Mouse (Mus musculus) myocyte (in vitro differentiated cells): ENCODE measurements around the gene Unc119.

Source experiments
- CEBPB ChIP-seq: IDR thresholded peaks from 2 replicates; pipeline ENCODE4 v1.6.1; 2011; ENCODE audit warnings: mild to moderate bottlenecking, moderate library complexity; ENCODE audit not compliant: poor library complexity, insufficient read depth, severe bottlenecking
- E2F4 ChIP-seq: IDR thresholded peaks from one replicate; pipeline ENCODE4 v1.6.1; 2011; ENCODE audit warnings: mild to moderate bottlenecking, control low read depth, moderate library complexity; ENCODE audit not compliant: insufficient read depth
- MAX ChIP-seq: IDR thresholded peaks from one replicate; pipeline ENCODE4 v1.6.1; 2011; ENCODE audit warnings: low read depth, mild to moderate bottlenecking, control low read depth
- MYOG ChIP-seq, 3 experiments: IDR thresholded peaks; one replicate each; pipeline ENCODE4 v1.6.1; 2011; ENCODE audit warnings: control low read depth in 2 of 3, low read depth in 2 of 3, mild to moderate bottlenecking in 2 of 3; ENCODE audit not compliant: insufficient read length in 2 of 3, control insufficient read depth in 1 of 3, insufficient read depth in 1 of 3
- POLR2A ChIP-seq: IDR thresholded peaks from one replicate; pipeline ENCODE4 v1.6.1; 2011; ENCODE audit warnings: low read depth, mild to moderate bottlenecking, control low read depth, moderate library complexity; ENCODE audit not compliant: insufficient read length
- POLR2AphosphoS2 ChIP-seq: IDR thresholded peaks from one replicate; pipeline ENCODE4 v1.6.1; 2011; ENCODE audit warnings: low read depth, control low read depth; ENCODE audit not compliant: insufficient read length
- REST ChIP-seq: IDR thresholded peaks from one replicate; pipeline ENCODE4 v1.6.1; 2011; ENCODE audit warnings: mild to moderate bottlenecking, control low read depth, moderate library complexity; ENCODE audit not compliant: insufficient read depth, insufficient read length
- SRF ChIP-seq: IDR thresholded peaks from one replicate; pipeline ENCODE4 v1.6.1; 2011; ENCODE audit warnings: low read depth; ENCODE audit not compliant: control insufficient read depth, insufficient read length
- TCF12 ChIP-seq: IDR thresholded peaks from one replicate; pipeline ENCODE4 v1.6.1; 2011; ENCODE audit warnings: mild to moderate bottlenecking, control low read depth; ENCODE audit not compliant: poor library complexity, insufficient read depth, severe bottlenecking
- TCF3 ChIP-seq: IDR thresholded peaks from one replicate; pipeline ENCODE4 v1.6.1; 2011; ENCODE audit warnings: low read depth, control low read depth; ENCODE audit not compliant: insufficient read length
- USF1 ChIP-seq: IDR thresholded peaks from one replicate; pipeline ENCODE4 v1.6.1; 2011; ENCODE audit warnings: low read depth, mild to moderate bottlenecking, control low read depth, moderate library complexity

DNA sequence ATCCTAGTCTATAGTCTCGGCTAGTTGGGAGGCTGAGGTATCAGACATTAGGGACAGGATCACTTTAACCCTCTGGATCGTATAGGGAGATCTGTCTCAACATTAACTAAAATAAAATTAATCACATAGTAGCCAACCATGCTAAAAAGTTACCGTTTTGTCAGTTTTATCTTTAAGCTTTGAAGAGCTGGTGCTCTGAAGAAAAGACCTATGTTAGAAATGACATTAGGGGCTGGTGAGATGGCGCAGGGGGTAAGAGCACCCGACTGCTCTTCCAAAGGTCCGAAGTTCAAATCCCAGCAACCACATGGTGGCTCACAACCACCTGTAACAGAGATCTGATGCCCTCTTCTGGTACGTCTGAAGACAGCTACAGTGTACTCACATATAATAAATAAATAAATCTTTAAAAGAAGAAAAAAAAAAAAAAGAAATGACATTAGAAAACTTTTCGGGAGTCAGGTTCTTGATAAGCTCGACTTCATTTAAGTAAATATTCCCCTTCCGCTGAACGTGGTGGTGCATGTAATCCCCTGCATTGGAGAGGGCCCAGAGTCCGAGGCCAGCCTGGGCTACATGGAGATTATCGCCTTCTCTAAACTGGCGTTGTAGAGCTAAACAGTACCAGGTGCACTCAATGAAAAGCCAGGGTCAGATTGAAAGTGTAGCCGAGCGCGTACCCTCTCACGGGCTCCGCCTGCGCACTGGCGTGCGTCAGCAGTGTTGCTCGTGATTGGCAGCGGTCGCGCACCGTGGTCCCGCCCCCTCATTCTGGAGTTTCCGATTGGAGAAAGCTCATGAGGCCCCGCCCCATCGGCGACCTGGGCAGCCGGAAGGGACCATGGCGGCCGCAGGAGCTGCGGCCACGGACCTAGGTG, 15.4 kb upstream of the Unc119 start, which contains the start of gene Pigs:
- TF ChIP-seq E2F4: no peak
- TF ChIP-seq TCF3: no peak
- TF ChIP-seq USF1: no peak
- TF ChIP-seq POLR2A: peak; percentile 81
- no peak for TF ChIP-seq TCF12
- no peak for TF ChIP-seq REST
- TF ChIP-seq MYOG (IDR thresholded peaks at IDR 0.05; ENCODE audit: control insufficient read depth in 1 of 3, insufficient read depth in 1 of 3, insufficient read length in 2 of 3, low read depth in 2 of 3): peak in 1 of 3 experiments; percentile 1
- TF ChIP-seq POLR2AphosphoS2: peak; percentile 69
- TF ChIP-seq SRF: no peak
- no peak for TF ChIP-seq CEBPB
- TF ChIP-seq MAX: no peak
